In genomic region chr6:99336191-99336590, GRCm38 (mm10) we compare ENCODE assay signal across 12 mouse cellular contexts.
"Had no signal": no experiment of that assay in that cellular context is flagged by ENCODE, and none has a peak within 500 bp of the region (broad histone marks: within the 10 kb centered on the region; RNA-seq: fewer than 3 reads in every experiment).

No protein-coding gene starts in this region.

- ATAC-seq: inflammation-experienced regulatory T-cells, adult 6 months had no signal

- H3K27ac ChIP-seq: limb, embryonic 13.5 days; liver, embryonic 15.5 days; lung, embryonic 15.5 days; neural tube, embryonic 12.5 days; stomach, postnatal 0 days had no signal

- H3K4me2 ChIP-seq: limb, embryonic 13.5 days; liver, embryonic 15.5 days; lung, embryonic 15.5 days; neural tube, embryonic 12.5 days had no signal

- H3K4me3 ChIP-seq: limb, embryonic 13.5 days; liver, embryonic 15.5 days; lung, embryonic 15.5 days; neural tube, embryonic 12.5 days had no signal

- H3K36me3 ChIP-seq: limb, embryonic 13.5 days; liver, embryonic 15.5 days; lung, embryonic 15.5 days; neural tube, embryonic 12.5 days had no signal

- DNase-seq: kidney, adult 18-20 months; left cerebral cortex, postnatal 4 days; lung, postnatal 14 days; midbrain, embryonic 14.5 days; spleen, adult 18-20 months; thymus, postnatal 4 days had no signal

- H3K27me3 ChIP-seq: liver, embryonic 15.5 days; lung, embryonic 15.5 days; neural tube, embryonic 12.5 days had no signal

- H3K9me3 ChIP-seq: limb, embryonic 13.5 days; liver, embryonic 15.5 days; lung, embryonic 15.5 days; neural tube, embryonic 12.5 days had no signal

- H3K9ac ChIP-seq: limb, embryonic 13.5 days; liver, embryonic 15.5 days; lung, embryonic 15.5 days; neural tube, embryonic 12.5 days had no signal
